Mouse (Mus musculus) Patski (cell line): ENCODE measurements at regions not wholly inside any gene's neighbourhood (a gene's known extent, or its start where the extent isn't known, plus 50 kb on each side); places are given as distances from the start of the nearest gene placed in this dataset.

ENCODE experiments used
- ATAC-seq: fragments of 100-300 bp; one replicate; pipeline ENCODE4 v1.8.0; 2021
- CTCF ChIA-PET: fragments of 350-600 bp; sonication (Branson Sonifier 250); formaldehyde crosslinking; loops from one replicate; lab custom pipeline; 2022; ENCODE audit warnings: inconsistent platforms; lab: Charles Lee
- POLR2A ChIA-PET: fragments of 350-600 bp; sonication (Branson Sonifier 250); formaldehyde crosslinking; loops from one replicate; lab custom pipeline; 2022; ENCODE audit warnings: antibody characterized with exemption, inconsistent platforms; lab: Charles Lee
- DNase-seq: peaks from one replicate; pipeline ENCODE4 v3.0.0-alpha.2; 2011; ENCODE audit warnings: low read depth, low spot score
- H3K27me3 ChIP-seq: fragments of 371-371 bp; one replicate; pipeline ENCODE4 v1.5.1; 2021
- CTCF ChIP-seq: fragments of 100-300 bp; IDR thresholded peaks from one replicate; pipeline ENCODE4 v1.5.1; 2021
- in situ Hi-C: fragments of 300-500 bp; cut with MboI; formaldehyde crosslinking; loops from 3 replicates; pipeline ENCODE4 v1.11.1; 2018; ENCODE audit warnings: low pct_unique_long_range_greater_than_20kb, mixed read lengths

GRCm38 (mm10) chr4:93510771-93511170 is 175.5 kb upstream of the Tusc1 start:
- in situ Hi-C loops, result no loop called here
- ChIA-PET CTCF (interaction anchor here (1.2 kb wide), 1 partner anchor 9 kb away, joined by 3 read pairs; no protein-coding TSS in a partner anchor), POLR2A (interaction anchor here (0.8 kb wide), 1 partner anchor 9 kb away, joined by 5 read pairs; no protein-coding TSS in a partner anchor)
- no peak for ATAC-seq
- no peak for TF ChIP-seq CTCF
- peaks cover 3% of the 10 kb centered on the region for H3K27me3 ChIP-seq
- DNase-seq, result no peak

- H3K27me3 ChIP-seq, result no peaks in the 10 kb centered on the region
- POLR2A ChIA-PET, result no interaction called here
- DNase-seq (no peak), ATAC-seq (no peak)
- CTCF ChIA-PET, result no interaction called here
- in situ Hi-C loops, result no loop called here
- TF ChIP-seq CTCF, result peak; percentile 14
These were observed 161.6 kb upstream of the Tusc1 start for GRCm38 (mm10) chr4:93496871-93497270.

GRCm38 (mm10) chr4:93494319-93494718 is 159.0 kb upstream of the Tusc1 start:
- CTCF ChIA-PET, result no interaction called here
- no peaks in the 10 kb centered on the region for H3K27me3 ChIP-seq
- in situ Hi-C loops, result no loop called here
- no peak for DNase-seq
- no peak for TF ChIP-seq CTCF
- no peak for ATAC-seq
- POLR2A ChIA-PET, result no interaction called here

- in situ Hi-C loops, result no loop called here
- no peak for TF ChIP-seq CTCF
- ChIA-PET CTCF (no interaction called here), POLR2A (no interaction called here)
- ATAC-seq (no peak), DNase-seq (no peak)
- H3K27me3 ChIP-seq, result no peaks in the 10 kb centered on the region
These were observed 158.6 kb upstream of the Tusc1 start for GRCm38 (mm10) chr4:93493905-93494304.

GRCm38 (mm10) chr4:93493326-93493725 is 158.0 kb upstream of the Tusc1 start:
- no peak for TF ChIP-seq CTCF
- POLR2A ChIA-PET, result no interaction called here
- ATAC-seq, result no peak
- in situ Hi-C loops, result no loop called here
- H3K27me3 ChIP-seq, result no peaks in the 10 kb centered on the region
- no peak for DNase-seq
- CTCF ChIA-PET, result no interaction called here

GRCm38 (mm10) chr4:93488570-93488969 is 153.3 kb upstream of the Tusc1 start:
- ChIA-PET CTCF (no interaction called here), POLR2A (no interaction called here)
- no peaks in the 10 kb centered on the region for H3K27me3 ChIP-seq
- TF ChIP-seq CTCF, result no peak
- ATAC-seq (no peak), DNase-seq (no peak)
- in situ Hi-C loops, result no loop called here

GRCm38 (mm10) chr4:93486455-93486854 is 151.1 kb upstream of the Tusc1 start:
- TF ChIP-seq CTCF, result no peak
- POLR2A ChIA-PET, result no interaction called here
- no peaks in the 10 kb centered on the region for H3K27me3 ChIP-seq
- DNase-seq, result no peak
- CTCF ChIA-PET, result no interaction called here
- in situ Hi-C loops, result no loop called here
- ATAC-seq, result no peak

GRCm38 (mm10) chr4:93481247-93481646 is 145.9 kb upstream of the Tusc1 start:
- in situ Hi-C loops, result no loop called here
- TF ChIP-seq CTCF, result no peak
- ChIA-PET POLR2A (no interaction called here), CTCF (no interaction called here)
- ATAC-seq (no peak), DNase-seq (no peak)
- H3K27me3 ChIP-seq, result no peaks in the 10 kb centered on the region

- POLR2A ChIA-PET, result no interaction called here
- DNase-seq (no peak), ATAC-seq (no peak)
- in situ Hi-C loops, result no loop called here
- CTCF ChIA-PET, result no interaction called here
- TF ChIP-seq CTCF, result no peak
- no peaks in the 10 kb centered on the region for H3K27me3 ChIP-seq
These were observed 142.0 kb upstream of the Tusc1 start for GRCm38 (mm10) chr4:93477189-93477767.

GRCm38 (mm10) chr4:93467998-93468397 is 132.7 kb upstream of the Tusc1 start:
- DNase-seq (no peak), ATAC-seq (no peak)
- POLR2A ChIA-PET, result no interaction called here
- in situ Hi-C loops, result no loop called here
- CTCF ChIA-PET, result no interaction called here
- TF ChIP-seq CTCF, result no peak
- H3K27me3 ChIP-seq, result no peaks in the 10 kb centered on the region

GRCm38 (mm10) chr4:93467424-93467823 is 132.1 kb upstream of the Tusc1 start:
- ATAC-seq, result no peak
- H3K27me3 ChIP-seq, result no peaks in the 10 kb centered on the region
- in situ Hi-C loops, result no loop called here
- POLR2A ChIA-PET, result no interaction called here
- DNase-seq, result no peak
- CTCF ChIA-PET, result no interaction called here
- TF ChIP-seq CTCF, result no peak

GRCm38 (mm10) chr4:93451357-93451756 is 116.0 kb upstream of the Tusc1 start:
- in situ Hi-C loops, result no loop called here
- ATAC-seq, result no peak
- ChIA-PET POLR2A (no interaction called here), CTCF (no interaction called here)
- no peaks in the 10 kb centered on the region for H3K27me3 ChIP-seq
- DNase-seq, result no peak
- no peak for TF ChIP-seq CTCF
